Mouse (Mus musculus) kidney, adult 2 months (tissue): Measurements from ENCODE around the gene Tbcb. TPM values are rescaled to one million over a fixed set of nuclear protein-coding genes. Genes with fewer than 3 reads are reported as not detected.
A peak's percentile ranks its signal among the peaks of the same experiment; 100 is the strongest.

Experiments used
- DNase-seq: peaks from one replicate; pipeline ENCODE4 v3.0.0; 2021
- H3K27ac ChIP-seq: fragments of 200-500 bp; 2 replicates; pipeline ENCODE4 v1.5.1; 2012; ENCODE audit warnings: low read depth, low read length, control low read depth, inconsistent platforms; ENCODE audit not compliant: insufficient read depth
- H3K27me3 ChIP-seq: fragments of 200-500 bp; replicated peaks from 2 replicates; pipeline ENCODE4 v1.6.1; 2012; ENCODE audit warnings: mild to moderate bottlenecking, moderate library complexity, low read length, inconsistent platforms; ENCODE audit not compliant: control insufficient read depth, insufficient read depth
- H3K36me3 ChIP-seq: fragments of 200-500 bp; 2 replicates; pipeline ENCODE4 v1.6.1; 2012; ENCODE audit warnings: mild to moderate bottlenecking, moderate library complexity, low read length, inconsistent platforms; ENCODE audit not compliant: control insufficient read depth, insufficient read depth
- H3K4me1 ChIP-seq: fragments of 200-500 bp; 2 replicates; pipeline ENCODE4 v1.6.1; 2011; ENCODE audit warnings: low read length; ENCODE audit not compliant: control insufficient read depth, insufficient read depth
- H3K4me3 ChIP-seq: fragments of 200-500 bp; 2 replicates; pipeline ENCODE4 v1.5.1; 2011; ENCODE audit warnings: mild to moderate bottlenecking, low read depth, low read length, control low read depth; ENCODE audit not compliant: insufficient read depth
- CTCF ChIP-seq: fragments of 200-500 bp; conservative IDR thresholded peaks from 2 replicates; pipeline ENCODE4 v1.5.1; 2011; ENCODE audit warnings: low read depth, mild to moderate bottlenecking, control low read depth, low read length, moderate library complexity, mixed read lengths; ENCODE audit not compliant: insufficient read depth, insufficient read length
- POLR2A ChIP-seq: fragments of 200-500 bp; IDR thresholded peaks from one replicate; pipeline ENCODE4 v1.6.1; 2011; ENCODE audit warnings: low read depth, low read length, control low read depth
- WGBS: fragments of 180-500 bp; shearing (Covaris S2); methylation state at CpG from one replicate; pipeline ENCODE4 v1.1.7; 2018; 5-methylcytosine and 5-hydroxymethylcytosine counted together
- polyA plus RNA-seq: library from polyadenylated mRNA; depleted of rRNA; stranded (reverse); fragments of >200 nt; gene quantifications from 2 replicates; pipeline ENCODE4 v1.2.3, GENCODE M21; 2012

Gene Tbcb
- polyA plus RNA-seq, 1 experiment: 72.2 TPM

- no peaks in the 10 kb centered on the region; the same call in 1 of the 2 replicates for H3K4me1 ChIP-seq
- no peak within 1 kb of the TSS for H3K27ac ChIP-seq
- H3K27me3 ChIP-seq: no peaks in the 10 kb centered on the region
- peak; percentile 96 for TF ChIP-seq CTCF
- no peak for TF ChIP-seq POLR2A
- H3K36me3 ChIP-seq: no peaks in the 10 kb centered on the region
- 2% methylated on average over 8 of the region's 8 CpGs for WGBS
- no peak within 1 kb of the TSS for H3K4me3 ChIP-seq
- DNase-seq: peak; percentile 77
Observed at GRCm38 (mm10) chr7:30198481-30198971, 33.5 kb downstream of the Tbcb start, which contains the start of gene Capns1. Gene Capns1, minus strand, starts transcription at chr7:30198811.

- DNase-seq: peak; percentile 29
- TF ChIP-seq CTCF: no peak
- TF ChIP-seq POLR2A: no peak
- H3K4me1 ChIP-seq: peaks cover 2% of the 10 kb centered on the region; the same call in 1 of the 2 replicates
Observed at GRCm38 (mm10) chr7:30197592-30198129, 34.4 kb downstream of the Tbcb start.

DNA sequence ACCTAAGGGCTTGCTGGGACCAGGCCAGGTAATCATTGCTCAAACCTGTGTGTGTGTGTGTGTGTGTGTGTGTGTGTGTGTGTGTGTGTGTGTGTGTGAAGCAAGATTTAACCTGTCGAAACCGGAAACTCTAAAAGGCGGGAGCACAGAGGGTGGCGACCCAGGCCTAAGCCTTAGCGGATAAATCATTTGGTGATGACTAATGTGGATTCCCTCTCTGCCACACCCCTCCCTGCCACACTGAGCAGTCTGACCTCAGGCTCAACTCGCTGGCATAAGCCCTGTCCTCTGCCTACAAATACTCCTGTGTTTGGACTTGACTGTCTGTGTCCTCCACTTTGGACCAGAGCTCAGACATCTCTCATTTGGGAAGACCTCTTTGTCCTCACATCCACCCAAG is 35.9 kb downstream of the Tbcb start:
- H3K27ac ChIP-seq: no peak overlapping the region
- no peaks in the 10 kb centered on the region for H3K36me3 ChIP-seq
- no peak for DNase-seq
- peaks cover 2% of the 10 kb centered on the region; the same call in 1 of the 2 replicates for H3K4me1 ChIP-seq
- 24% methylated on average over 6 of the region's 6 CpGs for WGBS
- no peak overlapping the region for H3K4me3 ChIP-seq
- TF ChIP-seq POLR2A: no peak
- no peak for TF ChIP-seq CTCF
- no peaks in the 10 kb centered on the region for H3K27me3 ChIP-seq

More at GRCm38 (mm10) chr7:30197592-30198129, 34.4 kb downstream of the Tbcb start:
- H3K27ac ChIP-seq: no peak overlapping the region
- H3K27me3 ChIP-seq: no peaks in the 10 kb centered on the region
- H3K36me3 ChIP-seq: no peaks in the 10 kb centered on the region
- WGBS: 61% methylated on average over 5 of the region's 5 CpGs
- H3K4me3 ChIP-seq: no peak overlapping the region

DNA sequence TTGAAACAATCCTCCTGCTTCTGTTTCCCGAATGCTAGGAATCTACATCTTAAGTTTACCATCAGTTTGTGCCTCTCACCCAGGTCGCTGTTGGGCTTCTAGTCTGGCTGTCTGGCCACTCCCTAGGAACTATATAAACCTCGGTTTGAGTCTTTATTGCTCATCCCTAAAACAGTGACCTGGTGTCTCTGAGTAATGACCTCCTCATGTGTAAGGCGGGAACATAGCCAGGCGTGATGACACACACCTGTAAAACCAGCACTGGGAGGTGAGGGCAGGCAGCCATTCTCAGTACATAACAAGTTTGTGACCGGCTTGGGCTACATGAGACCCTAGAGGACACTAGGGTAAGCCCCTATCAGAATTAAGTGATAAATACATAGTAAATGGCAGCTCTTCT is 36.6 kb downstream of the Tbcb start:
- peaks cover 2% of the 10 kb centered on the region; the same call in 1 of the 2 replicates for H3K4me1 ChIP-seq
- TF ChIP-seq CTCF (no peak), POLR2A (no peak)
- H3K27me3 ChIP-seq: no peaks in the 10 kb centered on the region
- H3K4me3 ChIP-seq: no peak overlapping the region
- H3K36me3 ChIP-seq: no peaks in the 10 kb centered on the region
- no peak overlapping the region for H3K27ac ChIP-seq
- DNase-seq: no peak
- 59% methylated on average over 6 of the region's 6 CpGs for WGBS

DNA sequence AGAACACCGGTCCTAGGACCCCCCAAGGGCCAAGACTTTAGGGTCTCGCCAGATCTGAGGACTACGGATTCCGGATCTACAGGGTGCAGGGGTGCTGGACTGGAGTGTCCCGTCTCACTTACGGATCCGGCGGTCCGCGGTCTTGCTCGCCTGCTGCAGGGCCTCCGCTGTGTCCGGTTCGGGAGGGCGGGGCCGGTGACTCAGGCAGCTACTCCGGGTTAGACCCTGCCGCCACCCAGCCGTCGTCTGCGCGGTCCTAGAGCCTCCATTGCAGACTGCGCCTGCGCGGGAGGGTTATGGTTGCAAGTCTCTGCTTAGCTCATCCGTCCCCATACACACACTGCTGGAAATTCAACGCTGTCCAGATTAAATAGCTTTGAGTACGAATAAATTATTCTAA is 37.2 kb downstream of the Tbcb start:
- H3K4me3 ChIP-seq: peak overlapping the region; percentile 90
- DNase-seq: peak; percentile 97
- TF ChIP-seq POLR2A (peak; percentile 68), CTCF (no peak)
- H3K4me1 ChIP-seq: peaks cover 2% of the 10 kb centered on the region; the same call in 1 of the 2 replicates
- H3K36me3 ChIP-seq: no peaks in the 10 kb centered on the region; the same call in 1 of the 2 replicates
- peak overlapping the region; percentile 95 for H3K27ac ChIP-seq
- no peaks in the 10 kb centered on the region for H3K27me3 ChIP-seq
- under 1% methylated on average over 28 of the region's 28 CpGs for WGBS

- Histone ChIP-seq H3K4me1 (peaks cover 2% of the 10 kb centered on the region; the same call in 1 of the 2 replicates), H3K4me3 (peak overlapping the region; percentile 90), H3K27ac (peak overlapping the region; percentile 95), H3K27me3 (no peaks in the 10 kb centered on the region), H3K36me3 (no peaks in the 10 kb centered on the region; the same call in 1 of the 2 replicates)
- peak; percentile 46 for DNase-seq
- WGBS: under 1% methylated on average over 26 of the region's 26 CpGs
- TF ChIP-seq CTCF (no peak), POLR2A (no peak)
Observed at GRCm38 (mm10) chr7:30194101-30194831, 37.8 kb downstream of the Tbcb start.

DNA sequence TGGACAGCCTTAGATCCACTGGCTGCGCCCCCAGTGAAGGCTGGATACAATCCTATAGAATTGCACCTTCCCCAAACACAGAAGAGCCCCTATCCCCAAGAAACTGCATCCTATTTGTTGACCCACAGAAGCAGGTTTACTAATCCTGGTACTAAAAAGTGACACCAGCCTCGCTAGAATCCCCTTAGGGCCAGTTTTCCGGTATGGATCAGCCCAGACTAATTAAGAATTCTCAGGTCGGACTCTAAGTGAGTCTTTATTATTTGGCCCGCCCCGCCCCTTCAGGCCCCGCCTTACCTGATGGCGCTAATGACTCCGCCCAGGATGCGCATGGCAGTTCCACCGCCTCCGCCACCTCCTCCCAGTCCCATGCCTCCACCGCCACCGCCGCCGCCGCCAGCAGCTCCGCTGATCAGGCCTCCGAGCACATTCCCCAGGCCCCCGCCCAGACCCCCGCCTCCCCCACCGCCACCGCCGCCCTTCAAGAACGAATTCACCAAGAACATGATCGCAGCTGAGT is 38.4 kb downstream of the Tbcb start:
- DNase-seq: peak; percentile 92
- Histone ChIP-seq H3K27me3 (no peaks in the 10 kb centered on the region), H3K4me3 (peak overlapping the region; percentile 90), H3K27ac (no peak overlapping the region), H3K4me1 (peaks cover 2% of the 10 kb centered on the region; the same call in 1 of the 2 replicates), H3K36me3 (no peaks in the 10 kb centered on the region; the same call in 1 of the 2 replicates)
- no peak for TF ChIP-seq POLR2A
- TF ChIP-seq CTCF: no peak
- 2% methylated on average over 26 of the region's 26 CpGs for WGBS
